Mouse (Mus musculus): Measurements from ENCODE around the gene Cfap99. TPM values are rescaled to one million over a fixed set of nuclear protein-coding genes. Genes with fewer than 3 reads are reported as not detected.

Cfap99 gene
- under 1 TPM; 0.51 to 0.59 TPM for total RNA-seq (2021)
- long read RNA-seq, experiment 1 = 0 reads
- long read RNA-seq, experiment 2, partial matches to known transcripts = 0 of 1 reads
- long read RNA-seq, experiment 2, other reads (novel, unspliced or antisense) = 1 of 1 reads

- DNase-seq (ENCODE audit: low spot score in 2 of 2) = peak; percentile 95 to 96
- intact Hi-C loops (cut with DNase I) = loop anchor here (2.0 to 5.0 kb wide), 2 partner anchors 76 to 291 kb away; no protein-coding TSS in a partner anchor
Observed at GRCm38 (mm10) chr5:34288154-34288716, at the start of gene Cfap99, which contains the start of gene Zfyve28. Gene Cfap99, plus strand, starts transcription at chr5:34288600. Gene Zfyve28, minus strand, starts transcription at chr5:34288449.

GRCm38 (mm10) chr5:34242224-34242963 is 46.0 kb upstream of the Cfap99 start:
- intact Hi-C loops (cut with DNase I) = loop anchor here (5.0 kb wide), 1 partner anchor 35 kb away; no protein-coding TSS in a partner anchor
- peak; percentile 82 to 91 for DNase-seq (ENCODE audit: low spot score in 2 of 2)

DNA sequence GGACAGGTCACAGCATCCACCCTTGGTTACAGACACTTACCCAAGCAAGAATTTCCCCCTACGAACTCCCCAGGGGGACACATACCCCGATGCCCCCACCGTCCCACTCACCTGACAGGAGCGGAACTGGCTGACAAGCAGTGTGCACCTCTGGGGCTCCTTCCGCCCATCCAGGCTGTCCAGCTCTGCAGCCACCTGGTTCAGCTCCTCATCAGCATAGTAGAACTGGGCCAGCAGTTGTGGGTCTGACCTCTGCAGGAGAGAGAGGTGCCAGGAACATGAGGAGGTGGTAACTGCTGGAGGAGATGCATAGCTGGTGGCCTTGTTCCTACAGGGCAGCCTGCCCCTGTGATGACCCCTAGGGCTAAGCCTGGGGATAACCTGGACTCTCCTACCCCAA is 45.3 kb upstream of the Cfap99 start:
- DNase-seq (ENCODE audit: low spot score in 2 of 2) = no peak
- intact Hi-C loops (cut with DNase I) = loop anchor here (5.0 kb wide), 1 partner anchor 34 kb away; no protein-coding TSS in a partner anchor

DNA sequence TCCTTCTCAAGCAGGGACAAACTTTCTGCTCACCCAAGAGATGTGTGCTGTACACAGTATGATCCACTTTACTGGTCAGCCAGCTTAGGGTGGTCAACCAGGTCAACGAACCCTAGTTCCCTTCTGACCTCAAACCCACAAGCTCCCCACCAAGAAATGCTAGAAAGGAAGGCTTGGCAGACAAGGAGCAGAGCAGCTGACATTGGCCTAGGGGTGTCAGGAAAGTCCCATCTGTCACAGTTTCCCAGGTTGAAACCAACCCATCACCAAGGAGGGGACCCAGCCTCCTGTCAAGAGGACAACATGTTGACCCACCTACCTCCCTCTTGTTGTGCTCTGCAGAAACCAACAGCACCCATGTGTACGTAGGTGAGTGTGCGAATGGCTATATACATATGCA is 42.0 kb upstream of the Cfap99 start:
- DNase-seq (ENCODE audit: low spot score in 2 of 2) = no peak
- intact Hi-C loops (cut with DNase I) = no loop called here

DNA sequence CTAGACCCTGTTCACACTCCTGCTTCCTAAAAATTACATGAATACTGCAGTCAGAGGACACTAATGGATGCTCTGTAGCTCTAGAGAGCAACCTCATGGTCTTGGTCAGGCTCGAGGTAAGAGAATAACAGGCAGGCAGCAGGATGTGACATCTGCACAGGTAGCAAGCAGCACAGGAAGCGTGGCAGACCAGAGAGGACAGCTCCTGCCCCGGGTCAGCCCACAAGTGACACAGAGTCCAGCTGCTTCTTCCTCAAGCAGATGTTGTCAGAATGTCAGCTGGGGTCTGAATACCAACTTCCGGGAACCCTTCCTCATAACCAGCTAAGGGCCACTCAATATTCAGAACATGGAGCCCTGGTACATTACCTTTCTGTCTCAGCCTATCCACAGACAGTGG is 39.3 kb upstream of the Cfap99 start:
- DNase-seq (ENCODE audit: low spot score in 2 of 2) = no peak

GRCm38 (mm10) chr5:34250090-34250489 is 38.3 kb upstream of the Cfap99 start:
- intact Hi-C loops (cut with DNase I) = no loop called here
- DNase-seq (ENCODE audit: low spot score in 2 of 2) = no peak

More for the DNA sequence above, 39.3 kb upstream of the Cfap99 start:
- intact Hi-C loops (cut with DNase I) = no loop called here

DNA sequence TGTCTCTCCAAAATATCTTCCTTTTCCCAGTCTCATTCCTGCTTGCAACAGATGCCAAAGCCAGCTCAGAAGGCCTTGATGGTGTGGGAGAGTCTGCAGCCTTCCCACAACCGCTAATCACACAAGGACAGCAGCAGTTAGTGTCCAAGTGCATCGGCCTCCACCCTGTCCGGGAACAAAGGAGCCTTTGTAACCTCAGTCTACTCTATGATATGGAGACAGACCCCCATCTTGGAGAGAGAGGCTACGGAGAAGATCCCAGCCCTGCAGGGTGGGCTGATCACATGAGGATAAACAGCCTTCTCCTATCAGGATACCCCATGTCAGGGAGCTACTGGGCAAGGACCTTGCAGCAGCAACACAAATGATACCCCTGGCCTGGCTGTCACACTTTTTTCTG is 36.6 kb upstream of the Cfap99 start:
- DNase-seq (ENCODE audit: low spot score in 2 of 2) = no peak
- intact Hi-C loops (cut with DNase I) = no loop called here

- DNase-seq (ENCODE audit: low spot score in 2 of 2) = peak in 1 of 2 experiments; percentile 50
Observed at GRCm38 (mm10) chr5:34252307-34252966, 36.0 kb upstream of the Cfap99 start.

GRCm38 (mm10) chr5:34252967-34253519 is 35.4 kb upstream of the Cfap99 start:
- DNase-seq (ENCODE audit: low spot score in 2 of 2) = no peak
- intact Hi-C loops (cut with DNase I) = no loop called here

More at GRCm38 (mm10) chr5:34252307-34252966, 36.0 kb upstream of the Cfap99 start:
- intact Hi-C loops (cut with DNase I) = no loop called here

DNA sequence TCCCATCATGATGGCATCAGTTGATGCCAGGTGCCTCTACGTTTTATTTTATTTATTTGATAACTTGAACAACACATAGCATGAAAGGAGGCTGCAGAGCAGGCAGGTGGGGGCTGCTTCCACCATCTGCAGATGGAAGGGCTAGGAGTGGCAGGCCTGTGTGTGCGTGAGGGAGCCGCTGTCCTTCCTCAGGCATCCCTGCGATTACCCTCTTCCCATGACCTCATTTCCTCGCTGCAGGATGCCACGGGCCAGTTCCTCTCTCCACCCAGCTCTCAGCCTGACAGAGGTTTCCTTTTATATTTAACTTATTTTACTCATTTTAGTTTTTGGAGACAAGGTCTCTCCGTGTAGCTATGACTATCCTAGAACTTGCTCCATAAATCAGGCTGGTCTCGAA is 34.1 kb upstream of the Cfap99 start:
- DNase-seq (ENCODE audit: low spot score in 2 of 2) = no peak
- intact Hi-C loops (cut with DNase I) = no loop called here

DNA sequence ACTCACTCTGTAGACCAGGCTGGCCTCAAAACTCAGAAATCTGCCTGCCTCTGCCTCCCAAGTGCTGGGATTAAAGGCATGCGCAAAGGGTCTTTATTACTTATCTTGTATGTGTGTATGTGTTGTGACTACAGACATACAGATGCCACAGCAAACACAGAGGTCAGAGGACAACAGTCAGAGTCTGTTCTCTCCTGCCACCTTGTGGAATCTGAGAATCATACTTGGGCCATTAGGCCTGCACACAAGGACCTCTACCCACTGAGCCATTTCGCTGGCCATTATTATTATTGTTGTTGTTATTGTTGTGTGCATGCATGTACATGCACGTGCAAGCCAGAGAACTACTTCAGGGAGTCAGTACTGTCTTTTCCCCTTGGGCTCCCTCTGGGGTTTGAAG is 33.2 kb upstream of the Cfap99 start:
- intact Hi-C loops (cut with DNase I) = no loop called here
- DNase-seq (ENCODE audit: low spot score in 2 of 2) = no peak

GRCm38 (mm10) chr5:34259172-34259816 is 29.1 kb upstream of the Cfap99 start:
- intact Hi-C loops (cut with DNase I) = no loop called here
- no peak for DNase-seq (ENCODE audit: low spot score in 2 of 2)

GRCm38 (mm10) chr5:34266065-34266464 is 22.3 kb upstream of the Cfap99 start:
- DNase-seq (ENCODE audit: low spot score in 2 of 2) = no peak
- intact Hi-C loops (cut with DNase I) = no loop called here

DNA sequence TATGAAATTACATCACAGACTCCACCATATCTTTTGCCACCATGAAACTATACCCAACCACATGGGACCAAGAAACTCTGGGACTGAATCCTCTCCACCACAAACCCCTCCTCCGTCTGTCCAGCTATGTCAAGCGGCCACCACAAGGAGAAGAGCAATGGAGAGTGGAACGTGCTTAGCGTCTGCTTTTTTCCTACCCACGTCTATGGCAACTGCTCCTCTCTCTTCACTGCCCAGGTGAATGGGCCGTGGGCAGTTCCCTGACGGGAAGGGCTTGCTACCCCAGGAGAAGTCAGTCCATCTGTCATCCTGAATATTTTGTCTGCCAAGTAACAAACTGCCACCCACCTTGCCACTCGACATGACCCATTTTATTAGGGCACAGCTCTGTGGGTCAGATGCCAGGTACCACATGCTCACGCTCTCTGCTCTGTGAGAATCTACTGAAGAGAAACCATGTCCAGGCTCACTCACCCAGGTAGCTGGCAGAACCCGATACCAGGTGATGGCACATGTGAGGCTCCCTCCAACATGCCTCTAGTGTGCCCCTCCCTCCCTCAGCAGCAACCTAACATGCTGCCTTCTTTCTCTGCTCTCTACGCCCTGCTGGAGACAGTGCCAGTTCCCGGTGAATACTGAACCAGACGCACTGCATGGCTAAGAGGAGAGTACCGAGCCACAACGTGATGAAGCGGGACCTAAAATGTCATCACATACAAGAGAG is 19.0 kb upstream of the Cfap99 start:
- intact Hi-C loops (cut with DNase I) = no loop called here
- DNase-seq (ENCODE audit: low spot score in 2 of 2) = no peak

GRCm38 (mm10) chr5:34269921-34270465 is 18.4 kb upstream of the Cfap99 start:
- intact Hi-C loops (cut with DNase I) = loop anchor here (5.0 kb wide), 1 partner anchor 67 kb away; the partner anchor contains the start of gene Rnf4
- DNase-seq (ENCODE audit: low spot score in 2 of 2) = no peak

DNA sequence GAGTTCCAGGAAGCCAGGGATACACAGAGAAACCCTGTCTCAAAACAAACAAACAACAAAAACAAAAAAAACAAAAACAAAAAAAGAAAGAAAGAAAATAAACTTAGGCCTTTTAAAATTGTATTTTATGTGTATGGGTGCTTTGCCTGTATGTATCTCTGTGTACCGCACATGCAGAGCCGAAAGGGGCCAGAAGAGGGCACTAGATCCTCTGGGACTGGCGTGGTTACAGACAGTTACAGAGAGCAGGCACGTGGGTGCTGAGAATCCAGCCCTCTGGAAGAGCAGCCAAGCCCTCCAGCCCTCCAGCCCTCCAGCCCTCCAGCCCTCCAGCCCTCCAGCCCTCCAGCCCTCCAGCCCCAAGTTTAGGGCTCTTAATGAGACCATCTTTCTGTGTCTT is 16.7 kb upstream of the Cfap99 start:
- DNase-seq (ENCODE audit: low spot score in 2 of 2) = peak in 1 of 2 experiments; percentile 56

DNA sequence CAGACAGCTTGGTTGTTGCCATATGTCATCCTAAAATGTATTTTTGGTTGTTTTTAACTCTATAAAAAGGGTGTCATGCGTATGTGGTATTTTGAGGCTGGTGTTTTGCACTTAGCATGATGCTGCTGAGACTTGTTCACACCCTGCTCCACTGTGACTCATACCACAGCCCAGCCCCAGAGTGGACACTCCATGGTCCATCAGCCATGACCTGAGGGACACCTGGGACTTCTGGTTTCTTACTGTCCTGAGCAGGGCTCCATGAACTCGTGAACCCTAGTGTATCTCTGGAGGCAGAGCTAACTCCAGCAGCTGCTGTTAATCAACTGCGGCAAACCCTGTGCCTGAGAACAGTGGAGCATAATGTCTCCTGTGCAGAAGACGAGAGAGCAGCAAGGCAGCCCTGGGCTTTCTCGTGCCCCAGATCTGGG is 15.1 kb upstream of the Cfap99 start:
- intact Hi-C loops (cut with DNase I) = loop anchor here (5.0 kb wide), 1 partner anchor 64 kb away; the partner anchor contains the start of gene Rnf4
- no peak for DNase-seq (ENCODE audit: low spot score in 2 of 2)

More for the DNA sequence above, 16.7 kb upstream of the Cfap99 start:
- intact Hi-C loops (cut with DNase I) = loop anchor here (5.0 kb wide), 1 partner anchor 66 kb away; the partner anchor contains the start of gene Rnf4

- DNase-seq (ENCODE audit: low spot score in 2 of 2) = peak; percentile 59 to 60
Observed at GRCm38 (mm10) chr5:34274268-34274667, 14.1 kb upstream of the Cfap99 start.

More at GRCm38 (mm10) chr5:34274268-34274667, 14.1 kb upstream of the Cfap99 start:
- intact Hi-C loops (cut with DNase I) = loop anchor here (5.0 kb wide), 1 partner anchor 63 kb away; the partner anchor contains the start of gene Rnf4

Measured in left cerebral cortex, postnatal 14 days (tissue).